Mouse (Mus musculus): ENCODE measurements around the gene Shc3. TPM values are rescaled to one million over a fixed set of nuclear protein-coding genes. Genes with fewer than 3 reads are reported as not detected.

The Shc3 gene
- polyA plus RNA-seq, 1 experiment from 2014 or later: 7.2 TPM

- Histone ChIP-seq H3K4me2 (replicated peaks) (no peak overlapping the region), H3K27me3 (ENCODE audit: control insufficient read depth, insufficient read depth, low read length) (no peaks in the 10 kb centered on the region), H3K27ac (no peak overlapping the region), H3K36me3 (replicated peaks; ENCODE audit: control insufficient read depth, insufficient read depth) (no peaks in the 10 kb centered on the region), H3K4me1 (replicated peaks; ENCODE audit: control insufficient read depth, insufficient read depth, low read length) (no peaks in the 10 kb centered on the region), H3K9me3 (ENCODE audit: control insufficient read depth, low read length) (no peaks in the 10 kb centered on the region), H3K9ac (no peak overlapping the region), H3K4me3 (replicated peaks; ENCODE audit: low read length) (no peak overlapping the region)
- ATAC-seq (ENCODE audit: low FRiP score) (no peak), DNase-seq (ENCODE audit: low spot score) (no peak)
- 86% methylated on average over 11 of the region's 11 CpGs for WGBS
Observed at GRCm38 (mm10) chr13:51553343-51553742, 15.9 kb downstream of the Shc3 start.

DNA sequence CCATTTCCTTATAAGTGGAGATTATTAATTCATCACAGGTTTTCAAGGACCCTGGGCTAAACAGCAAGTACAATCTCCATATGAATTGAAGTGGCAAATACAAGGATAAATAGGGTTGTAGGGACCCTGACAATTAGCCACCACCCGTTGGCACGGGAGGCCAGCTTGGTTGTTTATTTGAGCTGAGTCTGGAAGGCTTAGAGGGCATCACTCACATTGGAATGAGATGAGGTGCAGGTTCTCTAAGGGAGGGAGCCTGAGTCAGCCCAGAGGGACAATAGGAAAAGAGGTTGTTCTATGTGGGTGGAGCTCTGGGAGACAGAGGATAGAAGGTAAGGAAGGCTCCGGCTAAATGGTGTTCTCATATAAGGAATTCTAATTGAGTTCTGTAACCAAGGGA, 17.0 kb downstream of the Shc3 start:
- H3K27me3 ChIP-seq (ENCODE audit: control insufficient read depth, insufficient read depth, low read length): no peaks in the 10 kb centered on the region
- no peak overlapping the region for H3K9ac ChIP-seq
- DNase-seq (ENCODE audit: low spot score) (no peak), ATAC-seq (ENCODE audit: low FRiP score) (no peak)
- H3K36me3 ChIP-seq (replicated peaks; ENCODE audit: control insufficient read depth, insufficient read depth): no peaks in the 10 kb centered on the region
- no peaks in the 10 kb centered on the region for H3K4me1 ChIP-seq (replicated peaks; ENCODE audit: control insufficient read depth, insufficient read depth, low read length)
- H3K27ac ChIP-seq: no peak overlapping the region
- no peak overlapping the region for H3K4me2 ChIP-seq (replicated peaks)
- WGBS: 49% methylated on average over 3 of the region's 3 CpGs
- no peaks in the 10 kb centered on the region for H3K9me3 ChIP-seq (ENCODE audit: control insufficient read depth, low read length)
- no peak overlapping the region for H3K4me3 ChIP-seq (replicated peaks; ENCODE audit: low read length)

DNA sequence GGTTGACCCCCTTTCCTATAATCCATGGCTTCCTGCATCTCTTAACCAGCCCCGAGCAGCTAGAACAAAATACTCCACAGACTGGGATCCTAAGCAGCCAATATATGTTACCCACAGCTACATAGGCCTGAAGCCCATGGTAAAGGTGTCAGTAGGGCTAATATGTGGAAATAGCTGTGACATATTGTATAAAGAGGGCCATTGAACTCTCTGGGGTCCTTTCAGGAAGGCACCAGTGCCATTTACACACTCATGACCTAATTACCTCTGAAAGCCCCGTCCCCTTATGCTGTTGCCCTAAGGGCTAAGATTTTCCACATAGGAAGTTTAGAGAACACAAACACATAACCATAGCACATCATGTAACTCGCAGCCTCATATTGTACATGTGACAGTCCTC, 17.4 kb downstream of the Shc3 start:
- no peak for DNase-seq (ENCODE audit: low spot score)
- no peak overlapping the region for H3K27ac ChIP-seq
- no peak for ATAC-seq (ENCODE audit: low FRiP score)
- no peaks in the 10 kb centered on the region for H3K36me3 ChIP-seq (replicated peaks; ENCODE audit: control insufficient read depth, insufficient read depth)
- no peak overlapping the region for H3K4me2 ChIP-seq (replicated peaks)
- 61% methylated on average over 3 of the region's 3 CpGs for WGBS
- no peaks in the 10 kb centered on the region for H3K9me3 ChIP-seq (ENCODE audit: control insufficient read depth, low read length)
- H3K9ac ChIP-seq: no peak overlapping the region
- H3K4me3 ChIP-seq (replicated peaks; ENCODE audit: low read length): no peak overlapping the region
- H3K4me1 ChIP-seq (replicated peaks; ENCODE audit: control insufficient read depth, insufficient read depth, low read length): no peaks in the 10 kb centered on the region
- H3K27me3 ChIP-seq (ENCODE audit: control insufficient read depth, insufficient read depth, low read length): no peaks in the 10 kb centered on the region

DNA sequence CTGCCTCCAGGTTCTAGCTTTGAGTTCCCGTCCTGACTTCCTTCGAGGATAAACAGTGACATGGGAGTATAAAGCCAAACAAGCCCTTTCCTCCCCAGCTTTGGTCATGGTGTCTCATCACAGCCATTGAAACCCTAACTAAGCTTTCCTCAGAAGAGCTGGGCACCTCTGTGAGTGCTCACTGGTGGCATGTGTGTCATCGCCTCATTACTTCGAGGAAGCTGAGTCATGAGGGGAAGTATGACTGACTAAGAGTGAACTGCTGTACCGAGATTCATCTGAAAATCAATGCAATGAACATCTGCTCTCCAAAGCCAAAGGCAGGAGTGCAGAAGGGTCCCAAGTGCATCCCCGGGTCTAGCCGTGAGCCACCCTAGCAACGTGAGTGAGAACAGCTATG, 29.4 kb downstream of the Shc3 start:
- Histone ChIP-seq H3K4me3 (replicated peaks; ENCODE audit: low read length) (no peak overlapping the region), H3K36me3 (replicated peaks; ENCODE audit: control insufficient read depth, insufficient read depth) (no peaks in the 10 kb centered on the region), H3K27me3 (ENCODE audit: control insufficient read depth, insufficient read depth, low read length) (no peaks in the 10 kb centered on the region), H3K9ac (no peak overlapping the region), H3K9me3 (ENCODE audit: control insufficient read depth, low read length) (no peaks in the 10 kb centered on the region), H3K4me2 (replicated peaks) (no peak overlapping the region), H3K27ac (no peak overlapping the region), H3K4me1 (replicated peaks; ENCODE audit: control insufficient read depth, insufficient read depth, low read length) (no peaks in the 10 kb centered on the region)
- ATAC-seq (ENCODE audit: low FRiP score) (no peak), DNase-seq (ENCODE audit: low spot score) (no peak)
- 90% methylated on average over 8 of the region's 8 CpGs for WGBS

- Histone ChIP-seq H3K36me3 (replicated peaks; ENCODE audit: control insufficient read depth, insufficient read depth) (no peaks in the 10 kb centered on the region), H3K4me2 (replicated peaks) (no peak overlapping the region), H3K9ac (no peak overlapping the region), H3K9me3 (ENCODE audit: control insufficient read depth, low read length) (no peaks in the 10 kb centered on the region), H3K4me3 (replicated peaks; ENCODE audit: low read length) (no peak overlapping the region), H3K27ac (no peak overlapping the region), H3K4me1 (replicated peaks; ENCODE audit: control insufficient read depth, insufficient read depth, low read length) (no peaks in the 10 kb centered on the region), H3K27me3 (ENCODE audit: control insufficient read depth, insufficient read depth, low read length) (no peaks in the 10 kb centered on the region)
- no peak for ATAC-seq (ENCODE audit: low FRiP score)
- WGBS: 87% methylated on average over 7 of the region's 7 CpGs
- no peak for DNase-seq (ENCODE audit: low spot score)
Observed at GRCm38 (mm10) chr13:51535326-51535725, 33.9 kb downstream of the Shc3 start.

DNA sequence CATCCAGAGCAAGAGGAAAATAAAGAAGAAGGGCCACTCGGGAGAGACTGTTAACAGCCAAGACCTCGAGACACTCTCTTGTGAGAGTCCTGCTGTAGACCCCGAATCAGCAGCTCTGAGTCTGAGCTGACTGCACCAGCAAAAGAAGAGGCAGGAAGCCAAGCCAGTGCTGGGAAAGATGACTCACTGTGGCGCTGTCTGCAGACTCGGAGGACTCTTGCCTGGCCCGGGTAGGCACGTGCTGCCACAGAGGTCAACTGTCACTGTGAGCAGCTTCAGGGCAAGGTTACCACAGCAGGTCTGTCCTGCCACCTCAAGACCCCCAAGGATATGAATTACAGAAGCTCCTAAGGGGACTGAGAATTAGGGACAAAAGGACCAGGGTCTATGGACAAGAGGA, 42.7 kb downstream of the Shc3 start:
- Histone ChIP-seq H3K9ac (no peak overlapping the region), H3K4me1 (replicated peaks; ENCODE audit: control insufficient read depth, insufficient read depth, low read length) (no peaks in the 10 kb centered on the region), H3K4me3 (replicated peaks; ENCODE audit: low read length) (no peak overlapping the region), H3K27ac (no peak overlapping the region), H3K9me3 (ENCODE audit: control insufficient read depth, low read length) (no peaks in the 10 kb centered on the region), H3K36me3 (replicated peaks; ENCODE audit: control insufficient read depth, insufficient read depth) (no peaks in the 10 kb centered on the region), H3K27me3 (ENCODE audit: control insufficient read depth, insufficient read depth, low read length) (no peaks in the 10 kb centered on the region), H3K4me2 (replicated peaks) (no peak overlapping the region)
- no peak for ATAC-seq (ENCODE audit: low FRiP score)
- DNase-seq (ENCODE audit: low spot score): no peak
- WGBS: 58% methylated on average over 7 of the region's 7 CpGs

DNA sequence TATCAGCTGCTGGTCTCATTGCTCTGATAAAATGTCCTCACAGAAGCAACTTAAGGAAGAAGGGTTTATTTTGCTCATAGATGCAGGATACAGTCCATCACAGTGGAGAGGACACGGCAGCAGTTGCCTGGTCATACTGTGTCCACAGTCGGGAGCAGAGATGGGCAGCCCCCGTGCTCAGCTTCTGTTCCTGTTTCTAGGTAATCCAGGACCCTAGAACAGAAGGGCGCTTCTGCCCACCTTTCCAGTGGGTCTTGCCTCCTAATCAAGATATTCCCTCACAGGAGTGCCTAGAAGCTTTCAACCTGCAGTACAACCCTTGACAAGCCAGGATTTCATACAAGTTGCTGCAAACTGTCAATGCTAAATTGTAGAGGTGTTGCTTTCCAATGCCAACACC, 44.9 kb downstream of the Shc3 start:
- H3K27ac ChIP-seq: no peak overlapping the region
- no peaks in the 10 kb centered on the region for H3K4me1 ChIP-seq (replicated peaks; ENCODE audit: control insufficient read depth, insufficient read depth, low read length)
- H3K36me3 ChIP-seq (replicated peaks; ENCODE audit: control insufficient read depth, insufficient read depth): no peaks in the 10 kb centered on the region
- 94% methylated on average over 4 of the region's 4 CpGs for WGBS
- H3K27me3 ChIP-seq (ENCODE audit: control insufficient read depth, insufficient read depth, low read length): no peaks in the 10 kb centered on the region
- H3K4me2 ChIP-seq (replicated peaks): no peak overlapping the region
- DNase-seq (ENCODE audit: low spot score) (no peak), ATAC-seq (ENCODE audit: low FRiP score) (no peak)
- H3K4me3 ChIP-seq (replicated peaks; ENCODE audit: low read length): no peak overlapping the region
- no peaks in the 10 kb centered on the region for H3K9me3 ChIP-seq (ENCODE audit: control insufficient read depth, low read length)
- no peak overlapping the region for H3K9ac ChIP-seq

DNA sequence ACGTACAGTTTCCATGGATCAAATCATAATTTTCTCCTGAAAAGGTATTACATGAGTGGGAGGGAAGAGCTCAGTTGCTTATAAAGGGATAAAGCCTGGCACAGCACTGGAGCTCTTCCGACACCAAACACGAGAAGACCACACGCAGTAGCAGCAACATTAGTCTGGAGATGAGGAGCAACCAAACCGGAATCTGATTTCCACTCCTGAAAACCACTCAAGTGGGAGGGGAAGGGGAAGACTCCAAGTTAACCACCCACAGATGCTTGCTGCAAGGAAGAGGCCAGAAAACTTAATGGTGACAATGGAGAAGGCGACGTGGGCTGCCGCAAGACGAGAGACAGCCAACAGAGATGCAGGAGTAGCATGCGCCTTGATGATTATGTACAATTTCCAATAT, 45.9 kb downstream of the Shc3 start:
- WGBS: 95% methylated on average over 10 of the region's 10 CpGs
- no peak for DNase-seq (ENCODE audit: low spot score)
- H3K27me3 ChIP-seq (ENCODE audit: control insufficient read depth, insufficient read depth, low read length): no peaks in the 10 kb centered on the region
- no peak for ATAC-seq (ENCODE audit: low FRiP score)
- H3K4me2 ChIP-seq (replicated peaks): no peak overlapping the region
- no peaks in the 10 kb centered on the region for H3K36me3 ChIP-seq (replicated peaks; ENCODE audit: control insufficient read depth, insufficient read depth)
- H3K9me3 ChIP-seq (ENCODE audit: control insufficient read depth, low read length): no peaks in the 10 kb centered on the region
- no peaks in the 10 kb centered on the region for H3K4me1 ChIP-seq (replicated peaks; ENCODE audit: control insufficient read depth, insufficient read depth, low read length)
- H3K27ac ChIP-seq: no peak overlapping the region
- H3K9ac ChIP-seq: no peak overlapping the region
- H3K4me3 ChIP-seq (replicated peaks; ENCODE audit: low read length): no peak overlapping the region

DNA sequence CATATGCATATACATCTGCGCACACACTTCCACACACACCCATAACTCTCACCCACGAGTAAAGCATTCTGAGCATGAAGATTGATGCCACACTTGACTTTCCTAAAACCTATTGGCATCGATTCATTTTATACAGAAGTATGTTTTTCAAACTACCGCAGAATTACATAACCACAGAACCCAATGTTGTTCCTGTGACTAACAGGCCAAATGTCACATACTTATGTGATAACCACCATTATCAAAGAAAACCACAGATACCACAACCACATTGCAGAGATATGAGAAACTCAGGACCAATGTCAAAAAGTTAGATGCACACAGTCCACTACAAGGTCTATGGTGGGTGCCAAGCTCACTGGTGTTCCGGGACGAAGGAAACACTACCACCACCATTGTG, 50.3 kb downstream of the Shc3 start:
- no peak for ATAC-seq (ENCODE audit: low FRiP score)
- Histone ChIP-seq H3K9me3 (ENCODE audit: control insufficient read depth, low read length) (no peaks in the 10 kb centered on the region), H3K36me3 (replicated peaks; ENCODE audit: control insufficient read depth, insufficient read depth) (no peaks in the 10 kb centered on the region), H3K27ac (no peak overlapping the region), H3K27me3 (ENCODE audit: control insufficient read depth, insufficient read depth, low read length) (no peaks in the 10 kb centered on the region), H3K4me3 (replicated peaks; ENCODE audit: low read length) (no peak overlapping the region), H3K9ac (no peak overlapping the region), H3K4me2 (replicated peaks) (no peak overlapping the region), H3K4me1 (replicated peaks; ENCODE audit: control insufficient read depth, insufficient read depth, low read length) (no peaks in the 10 kb centered on the region)
- 95% methylated on average over 6 of the region's 6 CpGs for WGBS
- DNase-seq (ENCODE audit: low spot score): no peak

DNA sequence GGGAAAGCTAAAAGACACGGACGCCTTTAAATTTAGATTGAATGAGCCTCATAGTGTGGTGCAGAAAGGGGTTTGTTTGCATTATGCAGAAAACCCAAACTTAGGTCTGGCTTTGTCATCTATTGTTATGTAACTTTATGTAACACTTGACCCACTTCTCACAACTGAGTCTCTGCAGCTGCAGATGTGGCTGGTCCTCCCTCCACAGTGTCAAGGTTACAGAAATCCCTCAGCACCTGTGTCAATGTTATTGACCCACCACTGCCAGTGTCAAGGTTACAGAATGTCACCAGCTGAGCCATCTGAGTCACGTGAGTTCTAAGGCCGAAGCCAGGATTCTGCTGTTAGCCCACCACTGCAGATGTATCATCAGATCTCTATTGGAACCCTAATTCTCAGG, 51.3 kb downstream of the Shc3 start:
- WGBS: 78% methylated on average over 4 of the region's 4 CpGs
- no peak for ATAC-seq (ENCODE audit: low FRiP score)
- no peaks in the 10 kb centered on the region for H3K4me1 ChIP-seq (replicated peaks; ENCODE audit: control insufficient read depth, insufficient read depth, low read length)
- H3K27me3 ChIP-seq (ENCODE audit: control insufficient read depth, insufficient read depth, low read length): no peaks in the 10 kb centered on the region
- H3K9ac ChIP-seq: no peak overlapping the region
- H3K9me3 ChIP-seq (ENCODE audit: control insufficient read depth, low read length): no peaks in the 10 kb centered on the region
- H3K27ac ChIP-seq: no peak overlapping the region
- H3K4me2 ChIP-seq (replicated peaks): no peak overlapping the region
- H3K4me3 ChIP-seq (replicated peaks; ENCODE audit: low read length): no peak overlapping the region
- DNase-seq (ENCODE audit: low spot score): no peak
- H3K36me3 ChIP-seq (replicated peaks; ENCODE audit: control insufficient read depth, insufficient read depth): no peaks in the 10 kb centered on the region

Measured in hindbrain, embryonic 14.5 days (tissue).